Mouse (Mus musculus): ENCODE data around the gene Fcer1g. TPM values are rescaled to one million over a fixed set of nuclear protein-coding genes. Genes with fewer than 3 reads are reported as not detected.

Gene Fcer1g
- total and polyA plus RNA-seq, 3 experiments, result 12.4 to 50.8 (median 15.3) TPM

DNA sequence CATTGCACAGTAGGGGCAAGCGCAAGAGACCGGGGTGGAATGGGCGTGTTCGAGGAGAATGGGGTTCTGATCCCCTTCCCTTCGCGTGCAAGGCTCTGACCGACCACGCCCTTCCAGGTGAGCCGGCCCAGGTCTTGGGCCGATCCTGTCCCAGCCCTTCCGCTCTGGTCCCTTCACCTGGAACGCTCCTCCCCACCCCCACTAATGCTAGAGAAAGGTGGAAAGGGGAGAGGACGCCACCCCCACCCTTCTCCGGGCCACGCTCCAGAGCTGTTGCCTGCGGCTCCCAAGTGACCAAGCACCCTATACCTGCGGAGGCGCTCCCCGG lies 36.4 kb upstream of the Fcer1g start:
- Histone ChIP-seq H3K9ac (ENCODE audit: low read depth, low read length) (peak overlapping the region; percentile 72), H3K79me2 (replicated peaks; ENCODE audit: control insufficient read depth, insufficient read depth, low read length) (peaks cover 3% of the 10 kb centered on the region), H3K27ac (peak overlapping the region; percentile 92), H3K36me3 (ENCODE audit: control insufficient read depth, insufficient read depth, low read length) (no peaks in the 10 kb centered on the region), H3K4me3 (peak overlapping the region; percentile 97), H3K27me3 (ENCODE audit: control insufficient read depth, insufficient read depth, low read length) (no peaks in the 10 kb centered on the region), H3K4me1 (ENCODE audit: control insufficient read depth, insufficient read depth, low read length) (peaks cover 4% of the 10 kb centered on the region; the same call in 1 of the 2 replicates)
- DNase-seq, result no peak
- no peak for TF ChIP-seq POLR2A (IDR thresholded peaks at IDR 0.05; ENCODE audit: insufficient read depth, low read depth, low read length)
- no peak for TF ChIP-seq CTCF (IDR thresholded peaks at IDR 0.05)
- no peak for TF ChIP-seq EP300 (IDR thresholded peaks at IDR 0.05; ENCODE audit: insufficient read depth, low read depth, low read length)
- WGBS, result 2% methylated on average over 19 of the region's 19 CpGs
- intact Hi-C loops (cut with DNase I), result no loop called here

DNA sequence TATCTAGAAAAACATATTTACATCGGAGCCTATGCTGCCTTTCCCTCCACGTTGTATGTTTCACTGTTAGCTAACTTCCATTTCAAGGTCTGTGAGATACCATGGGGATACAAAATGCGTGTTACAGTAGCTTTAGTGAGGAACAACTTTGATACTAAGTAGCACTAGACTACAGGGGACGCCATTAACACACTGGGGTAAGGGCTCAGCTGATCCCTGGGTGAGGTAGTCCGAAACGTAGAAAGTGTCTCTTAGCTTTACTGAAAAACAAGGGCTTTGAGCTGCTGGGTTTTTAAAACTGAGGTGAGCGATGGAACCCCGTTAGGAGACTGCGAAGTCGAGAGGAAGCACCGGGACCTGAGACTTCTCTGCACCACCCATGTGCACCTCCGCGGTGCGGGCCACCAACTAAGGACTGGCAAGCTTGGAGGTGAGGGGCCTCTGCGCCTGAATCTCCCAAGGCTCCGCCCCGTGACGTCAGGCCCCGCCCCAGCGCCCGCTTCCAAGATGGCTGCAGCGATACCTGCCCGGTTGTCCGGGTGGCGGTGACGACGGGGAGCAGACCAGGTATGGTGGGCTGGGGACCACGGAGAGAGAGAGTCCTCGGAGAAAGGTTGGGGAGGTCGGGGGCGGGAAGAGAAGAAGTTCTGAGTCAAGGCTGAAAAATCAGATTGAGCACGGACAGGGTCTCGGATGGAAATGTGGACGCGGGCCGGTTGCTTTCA lies 35.8 kb upstream of the Fcer1g start, which contains the start of gene B4galt3:
B4galt3 (plus strand) TSS at position 481 of the 725 bp plus-strand sequence.
- DNase-seq, result peak; percentile 96 to 99
- H3K79me2 ChIP-seq (replicated peaks; ENCODE audit: control insufficient read depth, insufficient read depth, low read length), result peaks cover 3% of the 10 kb centered on the region
- intact Hi-C loops (cut with DNase I), result no loop called here
- peak within 1 kb of the TSS; percentile 92 for H3K27ac ChIP-seq
- H3K9ac ChIP-seq (ENCODE audit: low read depth, low read length), result peak within 1 kb of the TSS; percentile 72
- peaks cover 4% of the 10 kb centered on the region; the same call in 1 of the 2 replicates for H3K4me1 ChIP-seq (ENCODE audit: control insufficient read depth, insufficient read depth, low read length)
- 4% methylated on average over 36 of the region's 36 CpGs for WGBS
- H3K36me3 ChIP-seq (ENCODE audit: control insufficient read depth, insufficient read depth, low read length), result no peaks in the 10 kb centered on the region
- peak within 1 kb of the TSS; percentile 97 for H3K4me3 ChIP-seq
- no peaks in the 10 kb centered on the region for H3K27me3 ChIP-seq (ENCODE audit: control insufficient read depth, insufficient read depth, low read length)
- TF ChIP-seq POLR2A (IDR thresholded peaks at IDR 0.05; ENCODE audit: insufficient read depth, low read depth, low read length) (peak; percentile 99), CTCF (IDR thresholded peaks at IDR 0.05) (no peak), EP300 (IDR thresholded peaks at IDR 0.05; ENCODE audit: insufficient read depth, low read depth, low read length) (0 out of 2 replicates have a peak, but pooled peaks have one; percentile 49)

DNA sequence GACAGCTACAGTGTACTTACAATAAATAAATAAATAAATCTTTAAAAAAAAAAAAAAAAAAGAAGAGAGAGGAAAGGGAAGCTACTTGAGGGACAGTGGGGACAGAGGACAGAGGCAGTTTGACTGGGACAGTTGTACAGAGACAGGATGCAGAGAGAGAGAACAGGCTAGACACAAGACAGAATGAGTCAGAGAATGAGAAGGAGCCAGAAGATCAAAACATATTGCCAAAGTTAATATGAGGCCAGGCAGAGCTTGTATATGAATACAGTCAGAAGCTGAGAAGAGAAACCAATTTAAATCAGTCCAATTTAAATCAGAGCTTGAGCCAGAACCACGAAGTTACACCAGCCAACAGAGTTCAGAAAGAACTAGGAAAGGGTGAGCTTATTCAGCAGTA lies 34.2 kb upstream of the Fcer1g start:
- no peak for TF ChIP-seq CTCF (IDR thresholded peaks at IDR 0.05)
- Histone ChIP-seq H3K4me3 (no peak overlapping the region), H3K4me1 (ENCODE audit: control insufficient read depth, insufficient read depth, low read length) (peaks cover 6% of the 10 kb centered on the region), H3K27me3 (ENCODE audit: control insufficient read depth, insufficient read depth, low read length) (no peaks in the 10 kb centered on the region), H3K79me2 (replicated peaks; ENCODE audit: control insufficient read depth, insufficient read depth, low read length) (peaks cover 3% of the 10 kb centered on the region), H3K27ac (no peak overlapping the region), H3K9ac (ENCODE audit: low read depth, low read length) (no peak overlapping the region), H3K36me3 (ENCODE audit: control insufficient read depth, insufficient read depth, low read length) (no peaks in the 10 kb centered on the region)
- 53% methylated on average over 1 of the region's 1 CpGs for WGBS
- intact Hi-C loops (cut with DNase I), result no loop called here
- no peak for DNase-seq

DNA sequence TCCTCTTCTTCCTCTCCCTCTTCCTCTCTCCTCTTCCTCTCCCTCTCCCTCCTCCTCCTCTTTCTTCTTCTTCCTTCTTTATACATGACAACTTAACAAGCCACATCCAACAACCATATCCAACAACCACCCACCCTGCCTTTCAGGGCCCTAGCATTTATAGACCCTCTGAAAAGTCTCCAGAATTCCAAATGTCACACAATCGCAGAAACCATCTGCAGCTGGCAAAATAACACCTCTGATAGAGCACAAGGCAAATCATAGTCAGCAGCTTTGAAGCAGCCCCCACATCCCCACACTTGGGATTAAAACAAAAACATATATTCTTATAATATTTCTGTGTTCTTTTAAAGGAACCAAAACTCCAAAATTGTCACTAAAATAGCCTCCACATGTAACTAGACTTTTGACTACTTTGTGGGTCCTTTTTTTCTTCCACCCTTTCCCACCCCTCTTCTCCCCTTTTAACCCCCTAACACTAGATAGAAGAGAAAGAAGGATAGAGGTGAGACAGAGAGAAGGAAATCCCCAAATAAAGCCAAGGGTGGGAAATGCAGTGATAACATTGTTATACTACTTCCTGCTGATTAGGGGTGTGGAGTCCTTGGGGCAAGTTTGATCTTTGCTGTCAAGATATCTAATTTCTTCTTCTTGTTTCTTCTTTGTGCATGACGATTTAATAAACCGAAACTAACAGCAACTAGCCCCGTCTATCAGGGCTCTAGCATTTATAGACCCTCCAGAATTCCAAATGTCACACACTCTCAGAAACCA lies 32.0 kb upstream of the Fcer1g start:
- no peak overlapping the region for H3K9ac ChIP-seq (ENCODE audit: low read depth, low read length)
- WGBS, result 35% methylated on average over 4 of the region's 4 CpGs
- no peak overlapping the region for H3K27ac ChIP-seq
- peaks cover 3% of the 10 kb centered on the region for H3K79me2 ChIP-seq (replicated peaks; ENCODE audit: control insufficient read depth, insufficient read depth, low read length)
- intact Hi-C loops (cut with DNase I), result no loop called here
- no peak overlapping the region for H3K4me3 ChIP-seq
- TF ChIP-seq EP300 (IDR thresholded peaks at IDR 0.05; ENCODE audit: insufficient read depth, low read depth, low read length) (no peak), POLR2A (IDR thresholded peaks at IDR 0.05; ENCODE audit: insufficient read depth, low read depth, low read length) (no peak), CTCF (IDR thresholded peaks at IDR 0.05) (no peak)
- H3K36me3 ChIP-seq (ENCODE audit: control insufficient read depth, insufficient read depth, low read length), result peaks cover 4% of the 10 kb centered on the region; the same call in 1 of the 2 replicates
- DNase-seq, result no peak
- H3K4me1 ChIP-seq (ENCODE audit: control insufficient read depth, insufficient read depth, low read length), result peaks cover 9% of the 10 kb centered on the region
- H3K27me3 ChIP-seq (ENCODE audit: control insufficient read depth, insufficient read depth, low read length), result no peaks in the 10 kb centered on the region

DNA sequence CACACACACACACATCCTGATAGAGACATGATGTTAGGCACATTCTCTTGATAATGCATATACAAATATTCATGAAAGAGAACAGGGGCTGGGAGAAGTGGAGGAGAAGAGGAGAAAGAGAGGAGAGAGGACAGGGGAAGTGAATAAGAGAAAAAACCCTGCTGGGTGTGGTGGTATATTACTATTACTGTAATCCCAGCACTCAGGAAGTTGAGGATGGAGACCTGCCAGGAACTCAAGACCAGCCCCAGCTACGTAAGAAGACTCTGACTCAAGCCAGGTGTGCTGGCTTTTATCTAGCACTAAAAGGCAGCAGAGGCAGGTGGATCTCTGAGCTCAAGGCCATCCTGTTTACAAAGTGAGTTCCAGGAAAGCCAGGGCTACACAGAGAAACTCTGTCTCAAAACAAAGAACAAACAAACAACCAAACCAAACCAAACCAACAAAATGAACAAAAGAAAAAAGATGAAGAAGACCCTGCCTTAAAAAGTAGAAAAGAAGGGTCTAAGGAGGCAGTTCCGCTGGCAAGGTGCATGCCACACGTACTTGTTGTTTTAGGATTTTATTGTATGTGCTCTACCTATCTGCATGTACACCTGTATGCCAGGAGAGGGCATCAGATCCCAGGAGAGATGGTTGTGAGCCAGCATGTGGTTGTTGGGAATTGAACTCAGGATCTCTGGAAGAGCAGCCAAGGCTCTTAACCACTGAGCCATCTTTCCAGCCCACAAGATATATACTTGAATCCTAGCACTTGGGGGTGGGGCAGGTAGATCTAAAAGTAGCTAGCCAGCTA lies 29.7 kb upstream of the Fcer1g start:
- peaks cover 4% of the 10 kb centered on the region; the same call in 1 of the 2 replicates for H3K36me3 ChIP-seq (ENCODE audit: control insufficient read depth, insufficient read depth, low read length)
- H3K4me3 ChIP-seq, result no peak overlapping the region
- H3K27ac ChIP-seq, result peak overlapping the region; percentile 76
- intact Hi-C loops (cut with DNase I), result no loop called here
- 71% methylated on average over 3 of the region's 3 CpGs for WGBS
- H3K79me2 ChIP-seq (replicated peaks; ENCODE audit: control insufficient read depth, insufficient read depth, low read length), result no peaks in the 10 kb centered on the region
- TF ChIP-seq POLR2A (IDR thresholded peaks at IDR 0.05; ENCODE audit: insufficient read depth, low read depth, low read length) (no peak), EP300 (IDR thresholded peaks at IDR 0.05; ENCODE audit: insufficient read depth, low read depth, low read length) (no peak), CTCF (IDR thresholded peaks at IDR 0.05) (peak; percentile 27)
- no peak overlapping the region for H3K9ac ChIP-seq (ENCODE audit: low read depth, low read length)
- DNase-seq, result no peak
- H3K27me3 ChIP-seq (ENCODE audit: control insufficient read depth, insufficient read depth, low read length), result no peaks in the 10 kb centered on the region
- peaks cover 6% of the 10 kb centered on the region for H3K4me1 ChIP-seq (ENCODE audit: control insufficient read depth, insufficient read depth, low read length)

All from heart, adult 2 months (tissue).